Mouse (Mus musculus): ENCODE data around the gene Myo9a.

DNA sequence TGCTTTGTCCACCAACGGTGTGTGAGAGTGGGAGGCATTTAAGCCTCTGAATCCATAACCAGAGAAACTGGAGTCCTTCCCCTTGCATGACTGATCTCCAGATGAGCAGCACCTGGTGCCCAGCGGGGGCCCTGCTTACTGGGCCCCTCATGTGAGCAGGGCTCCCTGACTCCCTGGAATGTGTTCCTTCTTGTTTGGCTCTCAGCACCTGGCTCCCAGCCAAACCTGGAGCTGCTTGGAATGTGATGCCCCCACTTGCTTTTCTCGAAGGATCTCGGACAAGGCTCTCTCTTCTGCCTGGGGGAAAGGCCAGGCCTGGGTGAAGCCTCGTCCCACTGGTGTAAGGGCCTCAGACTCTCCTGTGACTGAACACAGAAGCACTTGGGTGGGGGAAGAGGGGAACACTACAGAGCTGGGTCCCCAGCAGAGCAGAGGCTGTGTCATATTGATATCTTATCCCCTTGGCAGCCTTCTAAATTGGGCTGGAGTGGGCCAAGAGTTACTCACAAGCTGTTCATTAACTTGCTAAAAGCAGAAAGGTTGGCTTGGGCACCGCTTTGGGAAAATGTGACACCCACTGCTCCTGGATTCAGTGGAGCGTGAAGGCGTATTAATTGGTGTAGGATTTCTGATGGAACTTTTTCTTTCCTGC lies 26.8 kb upstream of the Myo9a start:
- TF ChIP-seq POLR2A (IDR thresholded peaks at IDR 0.05; ENCODE audit: borderline replicate concordance, extremely low read depth, insufficient read depth, insufficient read length, poor library complexity, severe bottlenecking), result no peak
- no peak for TF ChIP-seq CTCF (IDR thresholded peaks at IDR 0.05; ENCODE audit: borderline replicate concordance, extremely low read depth, insufficient read depth, insufficient read length)
